ENCODE assay signal across 9 mouse cellular contexts in genomic region chr9:111314219-111314618, GRCm38 (mm10). TPM values are rescaled to one million over a fixed set of nuclear protein-coding genes. Genes with fewer than 3 reads are reported as not detected.
DNase-seq lines count a peak whose midpoint lies in the region; ATAC-seq and TF ChIP-seq lines count a peak whose summit lies in the region.
"Had no signal": no experiment of that assay in that cellular context is flagged by ENCODE, and none has a peak within 500 bp of the region (broad histone marks: within the 10 kb centered on the region; RNA-seq: fewer than 3 reads in every experiment).

No protein-coding gene starts in this region.

- H3K4me2 ChIP-seq in hindbrain, embryonic 14.5 days (replicated peaks), result no peak overlapping the region
- no peak overlapping the region for H3K4me2 ChIP-seq in hindbrain, embryonic 13.5 days
- H3K4me2 ChIP-seq: embryonic facial prominence, embryonic 13.5 days had no signal

- peak; percentile 65 for TF ChIP-seq CTCF in E14TG2a.4 (conservative IDR thresholded peaks at IDR 0.05; ENCODE audit: low read length)

- no peaks in the 10 kb centered on the region for H3K36me3 ChIP-seq in hindbrain, embryonic 14.5 days (replicated peaks; ENCODE audit: control insufficient read depth, insufficient read depth)
- H3K36me3 ChIP-seq in hindbrain, embryonic 13.5 days, result no peaks in the 10 kb centered on the region
- no peaks in the 10 kb centered on the region for H3K36me3 ChIP-seq in E14TG2a.4 (ENCODE audit: insufficient read depth, low read length)
- H3K36me3 ChIP-seq: embryonic facial prominence, embryonic 13.5 days had no signal

- peaks cover 17% of the 10 kb centered on the region for H3K9me3 ChIP-seq in hindbrain, embryonic 14.5 days (ENCODE audit: control insufficient read depth, low read length)
- H3K9me3 ChIP-seq in hindbrain, embryonic 13.5 days, result 0 out of 2 replicates have a peak, but pooled peaks cover 4% of the 10 kb centered on the region
- no peaks in the 10 kb centered on the region for H3K9me3 ChIP-seq in E14TG2a.4 (ENCODE audit: low read length)

- H3K4me1 ChIP-seq in hindbrain, embryonic 14.5 days (replicated peaks; ENCODE audit: control insufficient read depth, insufficient read depth, low read length), result 0 out of 2 replicates have a peak, but pooled peaks cover 6% of the 10 kb centered on the region
- H3K4me1 ChIP-seq in hindbrain, embryonic 13.5 days (replicated peaks), result peaks cover 23% of the 10 kb centered on the region
- H3K4me1 ChIP-seq in E14TG2a.4 (replicated peaks; ENCODE audit: low read depth, low read length), result no peaks in the 10 kb centered on the region; the same call in 1 of the 2 replicates

- H3K27me3 ChIP-seq in hindbrain, embryonic 14.5 days (ENCODE audit: control insufficient read depth, insufficient read depth, low read length), result peaks cover 56% of the 10 kb centered on the region
- peaks cover 55% of the 10 kb centered on the region for H3K27me3 ChIP-seq in hindbrain, embryonic 13.5 days
- H3K27me3 ChIP-seq in E14TG2a.4 (ENCODE audit: insufficient read depth, low read length), result peaks cover 48% of the 10 kb centered on the region

- no peak overlapping the region for H3K9ac ChIP-seq in hindbrain, embryonic 14.5 days
- H3K9ac ChIP-seq in hindbrain, embryonic 13.5 days, result no peak overlapping the region
- H3K9ac ChIP-seq: embryonic facial prominence, embryonic 13.5 days had no signal

- WGBS in hindbrain, embryonic 14.5 days, result 32% methylated on average over 5 of the region's 5 CpGs
- 35% methylated on average over 5 of the region's 5 CpGs for WGBS in hindbrain, embryonic 13.5 days

- H3K4me3 ChIP-seq in hindbrain, embryonic 14.5 days (replicated peaks; ENCODE audit: low read length), result no peak overlapping the region
- no peak overlapping the region for H3K4me3 ChIP-seq in hindbrain, embryonic 13.5 days
- H3K4me3 ChIP-seq in E14TG2a.4 (replicated peaks; ENCODE audit: low read length), result no peak overlapping the region
- H3K4me3 ChIP-seq: embryonic facial prominence, embryonic 13.5 days had no signal

- ATAC-seq in hindbrain, embryonic 14.5 days (ENCODE audit: low FRiP score), result no peak
- no peak for ATAC-seq in hindbrain, embryonic 13.5 days (ENCODE audit: low FRiP score)
- no peak for ATAC-seq in monocyte, adult 5-6 weeks (replicated peaks; ENCODE audit: insufficient number of reproducible peaks, low FRiP score, low TSS enrichment, poor library complexity, severe bottlenecking)

- H3K27ac ChIP-seq in hindbrain, embryonic 14.5 days, result no peak overlapping the region
- no peak overlapping the region for H3K27ac ChIP-seq in hindbrain, embryonic 13.5 days
- H3K27ac ChIP-seq: embryonic facial prominence, embryonic 13.5 days had no signal

- peak; percentile 63 for DNase-seq in hindbrain, embryonic 14.5 days (ENCODE audit: low spot score)
- DNase-seq in adrenal gland, postnatal 4 days (ENCODE audit: low spot score in 2 of 2), result peak; percentile 43 to 53
- peak; percentile 58 for DNase-seq in forelimb bud, embryonic 11.5 days (ENCODE audit: low read depth, low spot score)
- peak; percentile 56 to 61 for DNase-seq in layer of hippocampus, postnatal 36 days
- DNase-seq in naive thymus-derived CD4-positive, alpha-beta T cell, adult 2 months (ENCODE audit: low read depth), result peak; percentile 46

RNA-seq across cellular contexts. Expression of gene Trank1, which starts 2.7 kb away (rescaled TPM):
- polyA plus RNA-seq in hindbrain, embryonic 14.5 days (2014; fragmentation: Nextera tagmentation; extraction: Ambion mirVana), result 12.6 and 15.6 TPM in 2 replicates
- polyA plus RNA-seq in hindbrain, embryonic 13.5 days (2015; fragmentation: Nextera tagmentation; extraction: Ambion mirVana), result 4.3 TPM in 2 replicates
- 10 to 100 TPM; 68.3 to 68.7 TPM for total RNA-seq in adrenal gland, postnatal 4 days (2021)
- 100 to 1,000 TPM; 201 to 218 TPM for total RNA-seq in layer of hippocampus, postnatal 36 days (2021)
- 0.10 to 0.19 TPM in 2 of 3 replicates, not detected in the other for total RNA-seq in monocyte, adult 5-6 weeks (2017)

RNA-seq across cellular contexts. Expression of gene Epm2aip1, which starts 42.5 kb away (rescaled TPM):
- 81.3 and 98.0 TPM in 2 replicates for polyA plus RNA-seq in hindbrain, embryonic 14.5 days (2014; fragmentation: Nextera tagmentation; extraction: Ambion mirVana)
- 46.2 and 47.4 TPM in 2 replicates for polyA plus RNA-seq in hindbrain, embryonic 13.5 days (2015; fragmentation: Nextera tagmentation; extraction: Ambion mirVana)
- total RNA-seq in adrenal gland, postnatal 4 days (2021), result 10 to 100 TPM; 52.5 to 53.2 TPM
- total RNA-seq in layer of hippocampus, postnatal 36 days (2021), result 10 to 100 TPM; 75.9 to 84.3 TPM
- total RNA-seq in monocyte, adult 5-6 weeks (2017), result 12.3 to 26.9 TPM (median 13.0 TPM) in 3 replicates

RNA-seq across cellular contexts. Expression of gene Mlh1, which starts 42.6 kb away (rescaled TPM):
- 27.0 and 27.4 TPM in 2 replicates for polyA plus RNA-seq in hindbrain, embryonic 14.5 days (2014; fragmentation: Nextera tagmentation; extraction: Ambion mirVana)
- 29.9 and 31.3 TPM in 2 replicates for polyA plus RNA-seq in hindbrain, embryonic 13.5 days (2015; fragmentation: Nextera tagmentation; extraction: Ambion mirVana)
- 10 to 100 TPM; 49.0 to 49.7 TPM for total RNA-seq in adrenal gland, postnatal 4 days (2021)
- 10 to 100 TPM; 15.6 to 18.6 TPM for total RNA-seq in layer of hippocampus, postnatal 36 days (2021)
- total RNA-seq in monocyte, adult 5-6 weeks (2017), result 19.3 to 59.3 TPM (median 34.8 TPM) in 3 replicates

Comparison
In these comparisons a context has a peak if more than half of its experiments do, and no peak if none do; other contexts are left out.
1. RNA of gene Trank1, which starts 2.7 kb away (total RNA-seq): 201 to 218 TPM in layer of hippocampus, postnatal 36 days and 68.3 to 68.7 TPM in adrenal gland, postnatal 4 days; 0.10 to 0.19 TPM in monocyte, adult 5-6 weeks; every median in the first group is over 10 times any median in the second.
2. Peak in every context shown above with its lines, with median percentiles within 50 percentile points of each other: DNase-seq.